Mouse (Mus musculus): ENCODE measurements around the gene Wdr24.

Wdr24 gene

DNA sequence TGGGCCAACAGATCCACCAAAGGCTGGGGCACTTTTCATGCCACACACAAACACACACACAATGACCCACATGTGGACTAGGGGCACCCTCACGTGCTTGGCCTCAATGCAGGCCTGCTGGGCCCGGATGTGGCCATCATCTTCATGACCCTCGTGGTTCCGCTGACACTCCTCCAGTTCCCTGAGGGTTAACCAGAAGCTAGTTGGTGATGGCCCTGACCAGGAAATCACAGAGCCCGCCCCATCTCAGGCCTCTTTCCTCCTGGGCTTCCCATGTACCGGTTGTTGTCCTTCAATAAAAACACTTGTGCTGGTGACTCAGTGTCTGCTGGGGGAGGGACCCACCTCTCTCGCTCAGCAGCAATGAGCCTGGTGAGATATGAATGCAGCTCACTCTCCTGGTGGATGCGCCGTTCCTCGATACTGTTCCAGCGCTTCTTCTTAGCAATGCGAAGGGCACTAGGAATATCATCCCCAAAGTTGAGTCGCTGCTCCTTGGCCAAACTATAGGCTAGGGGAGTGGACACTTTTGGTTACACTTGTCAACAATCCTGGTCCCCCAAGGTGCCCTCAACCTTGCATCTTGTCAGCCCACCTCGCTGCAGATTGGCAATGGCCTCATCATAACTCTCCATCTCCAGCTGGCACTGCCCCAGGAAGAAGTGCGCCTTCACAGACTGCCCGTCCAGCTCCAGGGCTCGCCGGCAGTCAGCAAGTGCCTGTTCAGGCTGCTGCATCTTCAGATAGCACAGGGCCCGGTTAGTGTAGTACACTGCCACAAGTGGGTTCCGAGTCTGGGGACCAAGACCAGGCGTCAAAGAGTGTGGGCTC, 8.2 kb downstream of the Wdr24 start:
- peak; percentile 48 for DNase-seq (ENCODE audit: low spot score)

DNA sequence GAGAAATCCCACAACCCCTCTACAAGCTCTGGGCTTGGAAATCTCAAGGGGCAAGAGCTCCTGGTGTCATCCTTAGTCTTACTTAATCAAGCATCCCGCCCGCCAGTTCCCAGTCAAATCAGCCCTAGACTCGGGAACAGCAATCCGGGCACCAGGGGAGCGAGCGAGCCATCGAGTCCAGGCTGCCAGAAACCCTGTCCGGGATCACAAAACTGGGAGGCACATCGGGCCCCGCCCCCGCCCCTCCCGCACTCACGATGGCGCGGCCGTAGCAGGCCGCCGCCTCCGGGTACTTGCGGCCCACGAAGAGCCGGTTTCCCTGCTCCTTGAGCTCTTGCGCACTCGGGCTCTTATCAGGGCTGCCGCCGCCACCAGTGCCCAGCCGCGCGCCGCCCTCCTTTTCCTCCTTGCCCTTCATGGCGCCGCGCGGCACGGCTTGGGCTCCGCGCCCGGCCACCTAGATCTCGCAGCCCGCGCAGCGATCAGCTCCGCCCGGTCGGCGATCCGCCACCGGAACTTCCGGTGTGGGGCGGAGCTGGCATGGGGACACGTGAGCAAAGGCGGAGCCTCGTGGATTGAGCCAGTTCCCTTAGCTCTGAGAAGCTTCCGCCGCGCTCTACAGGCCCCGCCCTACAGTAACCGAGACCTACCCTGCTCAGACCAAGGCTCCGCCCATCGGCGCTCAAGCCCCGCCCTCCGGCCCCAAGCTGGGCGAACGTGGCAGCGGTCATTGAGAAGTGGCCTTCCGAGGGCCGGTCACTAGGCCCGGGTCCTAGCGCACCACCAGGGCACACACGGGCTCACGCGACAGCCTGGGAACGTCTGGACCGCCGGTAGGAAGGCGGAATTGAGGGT, 9.2 kb downstream of the Wdr24 start:
- peak; percentile 100 for DNase-seq (ENCODE audit: low spot score)

DNA sequence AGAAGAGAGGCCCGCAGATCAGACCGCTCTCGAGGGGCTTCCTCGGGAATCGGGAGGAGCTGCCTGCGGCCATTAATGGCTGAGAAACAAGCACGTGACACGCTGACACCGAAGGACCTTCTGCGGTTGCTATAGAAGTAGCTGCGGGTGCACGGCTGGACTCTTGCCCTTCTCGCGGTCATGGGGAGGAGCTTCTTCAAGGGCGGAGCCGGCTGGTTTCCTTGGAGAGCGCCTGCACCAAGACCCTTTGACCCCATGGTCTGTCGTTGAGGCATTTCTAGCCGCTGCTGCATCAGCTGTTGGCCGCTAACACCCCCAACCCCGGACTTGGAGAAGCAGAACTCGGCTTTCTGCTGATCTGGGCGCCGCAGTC, 9.8 kb downstream of the Wdr24 start, which contains the start of gene Stub1:
Stub1 (minus strand) TSS at position 114 of the 373 bp plus-strand sequence.
- DNase-seq (ENCODE audit: low spot score): peak; percentile 98

DNA sequence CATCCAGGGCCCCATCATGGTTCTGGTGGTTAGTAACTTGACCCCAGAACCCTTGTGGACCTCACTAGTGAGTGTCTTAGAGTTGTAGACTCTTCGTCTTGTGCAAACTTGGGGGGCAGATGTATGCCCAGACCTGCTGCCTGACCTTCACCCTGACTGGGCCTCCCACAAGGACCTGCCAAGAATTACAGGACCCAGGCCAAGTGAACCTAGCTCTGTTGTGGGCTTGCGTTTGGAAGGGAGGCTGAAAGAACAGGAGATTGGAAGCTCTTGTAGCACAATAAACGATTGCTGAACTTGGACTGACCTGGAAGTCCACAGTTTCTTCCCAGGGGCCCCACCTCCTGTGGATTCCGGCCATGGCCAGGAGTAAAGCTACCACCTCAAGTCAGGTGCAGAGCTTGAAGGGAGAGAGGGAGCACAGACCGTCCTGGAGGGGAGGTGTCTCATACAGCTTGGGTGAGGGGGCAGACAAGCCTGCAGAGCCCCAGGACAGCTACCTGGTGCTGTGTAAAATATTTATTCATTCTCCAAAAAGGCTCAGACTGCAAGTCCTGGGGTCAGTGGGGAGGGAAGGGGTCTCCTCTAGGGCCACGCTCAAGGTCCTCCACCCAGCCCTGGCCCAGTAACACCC, 10.7 kb downstream of the Wdr24 start:
- peak; percentile 66 for DNase-seq (ENCODE audit: low spot score)

DNA sequence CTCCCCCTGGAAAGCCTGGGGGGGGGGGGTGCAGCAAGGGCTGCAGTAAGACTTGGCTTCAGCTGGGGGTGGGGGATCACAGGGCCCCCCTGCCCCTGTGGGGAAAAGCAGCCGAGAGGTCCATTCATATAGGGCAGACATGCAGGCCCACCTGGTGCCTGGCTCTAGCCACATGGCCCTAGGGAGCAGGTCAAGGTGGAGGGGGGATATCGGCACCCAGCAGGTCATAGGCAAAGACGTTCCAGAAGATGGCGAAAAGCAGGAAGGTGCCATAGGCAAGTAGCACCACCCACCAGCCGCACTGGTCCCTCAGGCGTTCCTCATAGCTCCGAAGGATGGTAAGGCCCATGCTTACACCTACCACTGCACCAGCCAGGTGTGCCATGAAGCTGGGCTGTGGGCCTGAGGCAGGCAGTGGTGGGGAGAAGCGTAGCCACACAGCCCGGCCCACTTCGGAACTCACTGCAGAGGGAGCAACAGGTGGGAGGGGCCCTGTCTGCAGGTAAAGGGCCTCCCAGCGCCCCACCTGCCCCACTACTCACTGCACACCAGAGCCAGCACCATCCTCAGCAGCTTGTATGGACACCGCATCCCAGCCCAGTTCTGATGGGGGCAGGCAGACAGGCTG, 11.3 kb downstream of the Wdr24 start:
- no peak for DNase-seq (ENCODE audit: low spot score)

DNA sequence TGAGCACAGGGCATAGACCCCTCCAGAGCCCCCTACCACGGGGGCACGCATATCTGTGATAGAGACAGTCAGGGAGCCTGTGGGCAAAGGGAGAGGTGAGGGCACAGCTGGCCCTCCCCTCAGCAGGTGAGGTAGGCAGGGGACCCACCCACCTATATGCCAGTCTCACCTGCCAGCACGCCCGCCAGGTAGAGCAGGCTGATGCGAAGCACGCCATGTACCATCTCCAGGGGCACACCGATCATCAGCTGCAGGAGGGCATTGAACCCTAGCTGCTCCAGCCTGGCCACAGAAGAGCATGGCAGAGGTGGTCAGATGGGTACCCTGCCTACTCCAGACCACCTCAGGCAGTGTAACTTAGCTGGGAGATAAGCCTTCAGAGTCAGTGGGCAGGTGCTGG, 11.9 kb downstream of the Wdr24 start:
- no peak for DNase-seq (ENCODE audit: low spot score)

DNA sequence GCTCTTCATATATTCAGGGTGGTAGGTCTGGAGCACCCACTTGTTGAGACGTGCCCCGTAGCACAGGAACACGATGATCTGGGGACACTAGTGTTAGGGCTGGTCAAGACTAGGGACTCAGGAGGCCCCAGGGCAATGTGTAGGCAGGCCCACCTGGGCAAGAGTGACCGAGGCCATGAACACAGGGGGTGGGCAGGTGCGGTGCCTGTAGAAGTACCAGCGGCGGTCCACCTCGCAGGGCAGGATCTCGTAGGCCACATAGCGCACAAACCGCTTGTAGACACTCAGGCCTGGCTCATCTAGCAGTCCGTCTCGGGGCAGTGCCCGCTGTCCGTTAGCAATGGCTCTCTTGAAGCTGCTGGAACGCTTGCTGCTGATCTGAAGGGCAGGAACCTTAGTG, 12.4 kb downstream of the Wdr24 start:
- DNase-seq (ENCODE audit: low spot score): no peak

DNA sequence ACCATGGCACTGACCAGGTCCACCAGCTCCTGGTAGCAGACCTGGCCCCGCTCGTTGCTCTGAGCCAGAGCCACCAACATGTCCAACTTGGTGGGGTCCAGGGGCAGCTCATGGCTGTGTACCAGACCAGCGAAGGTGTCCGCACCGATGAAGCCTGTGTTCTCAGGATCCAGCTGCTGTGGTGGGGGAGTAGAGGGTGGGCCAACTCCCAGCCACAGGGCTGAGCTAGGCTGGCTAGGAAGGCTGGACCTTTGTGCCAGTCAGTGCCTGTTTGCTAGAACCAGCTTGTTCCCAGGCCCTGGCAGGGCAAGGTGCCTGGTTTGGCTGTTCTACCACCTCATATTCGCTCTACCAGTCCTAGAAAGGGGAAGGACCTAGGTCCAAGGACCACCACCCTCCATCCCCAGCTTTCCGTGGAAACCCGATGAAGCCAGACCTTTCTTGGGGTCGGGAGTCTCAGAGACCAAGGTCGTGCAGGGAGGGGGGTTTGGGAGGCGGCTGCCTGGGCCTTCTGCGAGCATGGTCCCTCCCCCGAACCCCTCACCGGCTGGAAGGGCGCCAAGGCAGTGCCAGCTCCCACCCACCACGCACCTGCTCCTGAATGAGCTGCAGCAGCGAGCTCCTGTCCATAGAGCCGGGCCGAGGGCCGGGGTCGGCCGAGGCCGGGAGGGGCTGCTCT, 13.1 kb downstream of the Wdr24 start:
- DNase-seq (ENCODE audit: low spot score): peak; percentile 62

DNA sequence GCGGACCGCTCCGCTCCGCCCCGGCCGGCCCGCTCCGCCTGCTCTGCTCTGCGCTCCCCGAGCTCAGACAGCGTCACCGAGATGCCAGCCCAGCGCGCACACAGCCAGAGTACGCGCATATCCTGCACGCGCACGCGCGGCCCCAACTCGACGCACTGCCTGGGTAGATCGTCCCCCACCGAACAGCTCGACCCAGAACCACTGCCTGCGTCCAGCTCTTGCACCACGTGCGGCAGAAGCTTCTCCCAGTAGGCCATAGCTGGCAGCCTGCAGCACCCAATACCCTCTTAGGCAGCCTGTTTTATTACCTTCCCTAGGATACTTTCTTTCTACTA, 13.6 kb downstream of the Wdr24 start, which contains the start of gene Rhbdl1:
Rhbdl1 (minus strand) TSS at position 220 of the 335 bp plus-strand sequence.
- no peak for DNase-seq (ENCODE audit: low spot score)

DNA sequence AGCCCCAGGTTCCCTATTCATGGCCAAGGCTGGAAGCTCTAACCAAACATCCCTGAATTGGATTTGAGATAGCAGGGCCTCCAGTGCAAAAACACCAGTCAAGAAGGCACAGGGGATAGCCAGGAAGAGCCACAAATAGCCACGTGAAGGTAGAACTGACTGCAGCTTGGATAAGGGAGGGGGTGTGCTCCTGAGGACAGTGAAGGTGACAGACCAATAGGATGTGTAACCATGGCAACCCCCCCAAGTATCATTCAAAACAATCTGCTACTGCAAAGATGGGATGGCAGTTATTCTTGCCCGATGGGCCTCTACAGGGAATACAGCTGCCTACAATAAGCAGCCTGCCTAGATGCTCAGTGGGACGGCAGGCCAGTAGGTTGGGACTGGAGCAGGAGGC, 14.1 kb downstream of the Wdr24 start:
- no peak for DNase-seq (ENCODE audit: low spot score)

DNA sequence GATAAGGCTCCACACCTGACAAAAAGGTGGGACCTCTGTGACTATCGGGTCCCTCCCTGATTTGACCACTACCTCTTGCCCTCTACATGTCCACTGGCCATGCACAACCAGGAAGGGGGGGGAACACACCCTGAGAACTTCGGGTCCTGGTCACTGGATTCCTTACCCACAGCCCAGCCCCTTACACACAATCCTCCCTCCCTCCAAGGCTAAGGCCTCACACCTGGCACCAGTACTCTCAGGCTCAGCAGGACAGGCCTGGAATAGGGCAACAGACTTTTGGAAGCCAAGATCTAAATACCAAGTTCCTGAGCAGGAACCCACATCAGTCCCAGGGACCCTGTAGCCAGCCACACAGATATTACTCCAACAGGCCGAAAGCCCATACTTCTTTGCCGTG, 15.5 kb downstream of the Wdr24 start:
- no peak for DNase-seq (ENCODE audit: low spot score)

DNA sequence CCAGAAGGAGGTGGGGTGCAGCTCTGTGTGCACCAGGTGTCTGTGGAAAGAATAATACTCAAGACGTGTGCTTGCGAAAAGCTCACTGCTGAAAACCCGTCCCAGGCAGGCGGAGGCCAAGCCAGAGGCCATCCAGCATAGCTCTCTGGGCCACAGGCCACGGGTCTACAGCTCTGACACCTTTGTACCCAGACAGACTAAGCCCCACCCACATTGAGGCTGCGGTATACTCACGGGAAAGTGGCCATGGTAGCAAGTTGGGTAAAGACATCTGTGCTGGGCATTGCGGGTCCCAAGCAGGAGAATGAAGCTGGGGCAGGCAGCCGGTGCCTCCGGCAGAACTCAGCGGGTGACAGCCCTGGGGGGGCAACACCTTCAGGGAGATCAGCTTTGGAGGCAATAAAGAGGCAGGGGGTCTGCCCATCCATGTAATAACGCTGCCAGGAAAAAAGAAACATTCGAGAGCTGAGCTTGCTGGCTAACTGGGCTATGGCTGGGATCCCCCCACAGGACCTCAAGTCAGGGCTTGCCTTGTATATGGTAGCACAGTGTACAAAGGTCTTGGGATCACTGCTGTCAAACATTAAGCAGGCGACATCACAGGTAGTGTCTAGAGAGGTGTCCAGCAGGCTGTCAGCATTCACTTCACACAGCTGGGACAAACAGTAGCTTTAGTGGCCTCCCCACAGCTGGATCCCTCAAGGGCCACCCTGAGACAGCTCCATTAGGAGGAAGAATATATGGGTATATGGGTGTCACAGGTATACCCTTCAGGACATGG, 16.2 kb downstream of the Wdr24 start:
- DNase-seq (ENCODE audit: low spot score): peak; percentile 76

DNA sequence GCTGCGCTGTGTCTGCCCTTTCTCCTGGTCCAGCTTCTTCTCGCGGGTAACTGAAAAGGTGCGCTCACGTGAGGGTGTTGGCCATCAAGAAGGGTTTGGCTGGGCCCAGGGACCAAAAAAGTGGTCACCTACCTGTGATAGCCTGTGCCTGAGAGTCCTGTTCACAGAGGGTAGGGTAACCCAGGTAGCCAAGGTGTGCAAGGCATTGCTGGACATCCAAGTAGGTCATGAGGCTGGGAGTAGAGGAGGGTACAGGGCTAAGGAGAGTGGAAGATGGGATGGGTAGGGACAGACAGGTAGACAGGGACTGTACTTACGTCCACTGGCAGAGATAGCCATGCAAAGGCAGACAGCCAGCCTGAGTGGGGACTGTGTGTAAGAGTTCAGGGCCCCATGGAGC, 17.1 kb downstream of the Wdr24 start:
- DNase-seq (ENCODE audit: low spot score): no peak

DNA sequence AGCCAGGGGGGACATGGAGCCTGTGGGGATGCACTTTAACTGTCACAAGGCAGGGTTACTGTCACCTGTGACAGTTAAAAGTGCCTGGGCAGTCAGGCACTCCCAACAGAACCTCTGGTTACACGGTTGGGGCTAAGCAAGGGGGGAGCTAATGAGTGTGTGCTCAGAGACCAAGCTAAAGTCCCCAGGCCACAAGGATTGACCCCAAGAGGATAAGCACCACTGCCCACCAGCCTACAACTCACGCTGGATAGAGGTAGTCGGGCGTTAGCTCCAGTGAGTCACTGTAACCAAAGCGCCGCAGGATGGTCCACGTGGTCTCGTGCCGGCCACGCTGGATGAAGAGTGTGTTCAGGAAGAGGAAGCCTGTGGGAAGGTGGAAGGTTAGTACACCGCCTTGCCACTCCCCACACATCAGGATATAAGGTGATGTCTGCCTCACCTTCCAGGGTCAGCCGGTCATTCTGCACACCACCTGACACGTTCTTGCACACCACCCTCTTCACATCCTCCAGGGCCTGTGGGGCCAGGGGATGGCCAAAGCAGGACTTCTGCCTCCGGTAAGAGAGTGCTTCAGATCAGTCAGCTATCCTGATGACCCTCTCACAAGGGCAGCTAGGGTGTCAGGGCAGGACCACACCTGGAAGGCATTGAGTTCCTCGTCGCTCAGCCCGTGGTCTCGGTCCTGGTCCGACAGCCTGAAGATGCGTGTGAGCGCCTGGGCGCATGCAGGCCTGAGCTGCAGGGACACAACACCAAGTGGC, 17.9 kb downstream of the Wdr24 start, which contains the start of gene Gm20683:
Gm20683 (minus strand) TSS at position 647 of the 764 bp plus-strand sequence.
- no peak for DNase-seq (ENCODE audit: low spot score)

DNA sequence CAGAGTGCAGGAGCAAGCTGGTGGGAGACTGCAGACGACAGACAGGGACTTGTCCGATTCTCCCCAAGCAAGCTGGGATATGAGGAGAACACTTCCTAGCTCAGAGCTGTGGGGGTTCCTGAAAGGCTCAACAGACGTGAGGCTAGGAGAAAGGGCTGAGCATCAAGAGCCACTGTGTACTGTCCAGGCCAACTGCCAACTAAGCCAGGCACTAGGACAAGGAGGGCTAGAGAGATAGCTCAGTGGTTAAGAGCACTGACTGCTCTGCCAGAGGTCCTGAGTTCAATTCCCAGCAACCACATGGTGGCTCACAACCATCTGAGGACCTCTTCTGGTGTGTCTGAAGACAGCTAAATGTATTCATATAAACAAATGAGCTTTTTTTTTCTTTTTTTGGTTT, 19.1 kb downstream of the Wdr24 start:
- DNase-seq (ENCODE audit: low spot score): peak; percentile 63

DNA sequence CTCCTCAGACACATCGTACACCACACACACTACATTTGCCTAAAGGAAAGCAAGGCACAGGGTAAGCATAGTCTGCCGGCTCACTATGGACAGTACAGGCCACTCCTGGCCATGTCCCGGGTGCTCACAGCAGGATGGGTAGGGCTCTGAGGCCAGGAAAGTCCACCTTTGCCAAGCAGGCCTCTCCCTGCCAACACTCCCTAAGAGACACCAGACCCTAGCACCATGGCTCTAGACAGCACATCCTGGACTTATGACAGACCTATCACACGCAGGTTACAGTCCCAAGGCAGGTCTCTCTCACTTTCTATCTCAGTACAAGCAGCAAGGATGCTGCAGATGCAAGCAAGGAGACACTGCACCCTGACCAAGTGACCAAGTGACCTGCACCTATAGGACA, 19.7 kb downstream of the Wdr24 start:
- no peak for DNase-seq (ENCODE audit: low spot score)

DNA sequence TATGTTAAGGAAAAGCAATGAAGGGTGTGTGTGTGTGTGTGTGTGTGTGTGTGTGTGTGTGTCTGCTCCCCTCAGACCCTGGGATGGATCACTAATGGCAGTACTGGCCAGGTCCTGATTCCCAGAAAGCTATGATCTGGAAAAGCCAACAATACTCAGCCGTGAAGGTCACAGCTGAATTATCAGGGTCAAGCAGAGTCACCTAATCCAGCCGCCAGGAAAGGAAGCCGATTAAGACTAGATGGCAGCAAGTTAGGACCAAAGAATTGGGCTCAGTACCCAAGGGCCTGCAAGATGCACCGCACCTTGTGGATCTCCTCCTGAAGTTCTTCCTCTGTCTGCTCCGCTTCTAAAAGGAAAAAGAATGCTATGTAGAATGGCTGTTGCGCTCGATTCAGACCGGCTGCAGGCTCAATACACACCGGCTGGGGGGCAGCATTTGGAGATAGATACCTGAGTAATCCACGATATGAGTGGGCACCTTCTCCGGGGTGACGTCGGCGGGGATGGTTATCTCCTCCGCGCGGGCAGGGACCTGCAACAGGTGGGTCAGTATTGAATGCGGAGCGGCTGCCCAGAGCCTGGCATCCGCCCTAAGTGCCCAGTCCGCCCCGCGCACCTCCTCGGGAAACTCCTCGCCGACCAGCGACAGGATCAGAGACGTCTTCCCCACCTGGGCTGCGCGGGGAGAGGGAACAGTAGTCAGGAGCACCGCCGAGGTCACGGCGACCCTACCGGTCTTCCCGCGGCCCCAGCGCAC, 20.4 kb downstream of the Wdr24 start:
- no peak for DNase-seq (ENCODE audit: low spot score)

DNA sequence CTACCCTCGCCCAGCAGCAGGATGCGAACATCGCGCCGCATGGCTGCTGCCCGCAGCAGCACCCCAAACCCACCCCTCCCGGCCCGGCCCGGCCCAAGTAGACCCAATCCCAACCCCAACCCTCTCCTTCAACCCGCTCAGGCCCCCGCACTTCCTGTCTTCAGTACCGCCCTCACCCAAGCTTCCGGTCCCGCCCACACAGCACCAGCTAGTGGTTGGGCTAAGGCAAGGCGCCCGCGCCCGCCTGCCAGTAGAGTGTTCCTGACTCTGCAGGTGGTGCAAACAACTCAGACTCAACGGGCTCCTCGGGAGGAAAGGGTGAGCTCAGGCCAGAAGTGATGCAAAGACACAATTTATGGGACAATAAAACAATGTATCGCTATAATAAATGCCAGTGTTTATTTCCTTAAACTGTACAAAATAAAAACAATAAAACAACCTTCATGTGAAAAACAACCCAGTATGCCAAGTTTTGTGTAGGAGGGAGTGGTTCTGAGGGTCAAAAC, 21.0 kb downstream of the Wdr24 start, which contains the start of gene Rhot2:
Rhot2 (minus strand) TSS at position 456 of the 506 bp plus-strand sequence.
- peak; percentile 98 for DNase-seq (ENCODE audit: low spot score)

DNA sequence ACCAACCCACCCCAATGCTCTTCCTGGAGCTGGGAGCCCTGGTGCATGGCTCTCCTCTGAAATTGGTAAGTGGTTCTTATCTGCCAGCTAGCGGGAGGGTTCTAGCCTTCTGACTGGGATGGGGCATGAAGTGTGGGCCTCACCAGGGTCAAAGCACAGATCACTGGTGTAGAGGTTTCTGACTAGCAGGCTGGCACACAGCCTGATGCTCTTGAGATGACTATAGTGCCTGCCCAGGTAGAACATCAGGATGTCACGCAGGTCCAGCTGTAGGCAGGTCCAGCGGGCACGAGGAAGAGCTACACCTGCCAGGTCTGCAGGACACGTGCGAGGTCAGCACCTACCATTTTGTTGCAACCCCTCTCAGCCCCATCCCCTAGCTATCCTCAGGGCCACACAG, 36.8 kb downstream of the Wdr24 start:
- no peak for DNase-seq (ENCODE audit: low spot score)
